Mouse (Mus musculus): ENCODE data around the gene Fbxo46.
A peak's percentile ranks its signal among the peaks of the same experiment; 100 is the strongest.

The Fbxo46 gene

GRCm38 (mm10) chr7:19170142-19170541, 50.5 kb downstream of the Fbxo46 start:
- DNase-seq (ENCODE audit: low spot score) = no peak

GRCm38 (mm10) chr7:19171831-19172230, 52.2 kb downstream of the Fbxo46 start:
- no peak for DNase-seq (ENCODE audit: low spot score)

GRCm38 (mm10) chr7:19172874-19173273, 53.2 kb downstream of the Fbxo46 start:
- peak; percentile 77 for DNase-seq (ENCODE audit: low spot score)

GRCm38 (mm10) chr7:19175708-19176515, 56.3 kb downstream of the Fbxo46 start, which contains the start of gene Eml2:
Eml2 (plus strand) TSS chr7:19176421.
- no peak for DNase-seq (ENCODE audit: low spot score)

- no peak for DNase-seq (ENCODE audit: low spot score)
Measured at GRCm38 (mm10) chr7:19176516-19176947, 56.9 kb downstream of the Fbxo46 start.

GRCm38 (mm10) chr7:19177216-19177615, 57.6 kb downstream of the Fbxo46 start:
- DNase-seq (ENCODE audit: low spot score) = no peak

GRCm38 (mm10) chr7:19178035-19178434, 58.4 kb downstream of the Fbxo46 start:
- no peak for DNase-seq (ENCODE audit: low spot score)

- peak; percentile 73 for DNase-seq (ENCODE audit: low spot score)
Measured at GRCm38 (mm10) chr7:19178443-19179092, 58.9 kb downstream of the Fbxo46 start.

- DNase-seq (ENCODE audit: low spot score) = peak; percentile 73
Measured at GRCm38 (mm10) chr7:19179173-19179572, 59.5 kb downstream of the Fbxo46 start.

- DNase-seq (ENCODE audit: low spot score) = no peak
Measured at GRCm38 (mm10) chr7:19179936-19180335, 60.3 kb downstream of the Fbxo46 start.

GRCm38 (mm10) chr7:19180862-19181429, 61.3 kb downstream of the Fbxo46 start:
- peak; percentile 58 for DNase-seq (ENCODE audit: low spot score)

- DNase-seq (ENCODE audit: low spot score) = no peak
Measured at GRCm38 (mm10) chr7:19184250-19184649, 64.6 kb downstream of the Fbxo46 start.

- DNase-seq (ENCODE audit: low spot score) = no peak
Measured at GRCm38 (mm10) chr7:19184758-19185157, 65.1 kb downstream of the Fbxo46 start.
